Comparison of ENCODE assay signal across 15 mouse cellular contexts in the genomic region with DNA sequence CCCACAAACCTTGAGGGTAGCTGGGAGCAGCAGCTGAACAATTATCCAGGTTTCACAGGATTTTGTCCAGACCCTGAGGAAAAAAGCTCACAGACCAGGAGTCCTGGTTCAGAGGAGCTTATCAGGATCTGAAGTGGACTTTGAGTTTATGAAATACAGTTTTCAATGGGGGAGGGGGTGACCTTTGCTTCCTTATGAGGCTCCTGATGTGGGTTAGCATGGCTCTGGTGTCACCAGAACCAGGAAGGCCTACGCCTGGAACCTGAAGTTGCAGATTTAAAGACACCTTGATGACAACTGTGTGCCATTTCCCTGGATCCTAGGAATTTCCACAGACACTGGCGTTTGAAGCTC.
A peak's percentile ranks its signal among the peaks of the same experiment; 100 is the strongest.
DNase-seq lines count a peak whose midpoint lies in the region; ATAC-seq and TF ChIP-seq lines count a peak whose summit lies in the region.
"Had no signal": no experiment of that assay in that cellular context is flagged by ENCODE, and none has a peak within 500 bp of the region (broad histone marks: within the 10 kb centered on the region; RNA-seq: fewer than 3 reads in every experiment).

No protein-coding gene starts in this region.

- no peak overlapping the region for H3K4me2 ChIP-seq in forebrain, embryonic 11.5 days (ENCODE audit: low read depth, low read length, severe bottlenecking)
- no peak overlapping the region for H3K4me2 ChIP-seq in forebrain, postnatal 0 days (ENCODE audit: low read depth)
- H3K4me2 ChIP-seq in intestine, embryonic 15.5 days (replicated peaks): no peak overlapping the region
- H3K4me2 ChIP-seq in midbrain, embryonic 16.5 days (ENCODE audit: low read length): no peak overlapping the region
- H3K4me2 ChIP-seq: embryonic facial prominence, embryonic 13.5 days; lung, embryonic 14.5 days had no signal

- peak overlapping the region; percentile 75; the same call in 1 of the 2 replicates for H3K27ac ChIP-seq in forebrain, embryonic 11.5 days (ENCODE audit: low read depth, low read length)
- H3K27ac ChIP-seq in forebrain, postnatal 0 days (ENCODE audit: low read depth, low read length): peak overlapping the region; percentile 59; the same call in 1 of the 2 replicates
- peak overlapping the region; percentile 25; the same call in 1 of the 2 replicates for H3K27ac ChIP-seq in intestine, embryonic 15.5 days
- peak overlapping the region; percentile 61 for H3K27ac ChIP-seq in midbrain, embryonic 16.5 days (ENCODE audit: low read length)

- no peaks in the 10 kb centered on the region for H3K27me3 ChIP-seq in forebrain, embryonic 11.5 days (ENCODE audit: control insufficient read depth, insufficient read depth, low read length)
- no peaks in the 10 kb centered on the region for H3K27me3 ChIP-seq in forebrain, postnatal 0 days (ENCODE audit: insufficient read depth, low read length)
- H3K27me3 ChIP-seq in intestine, embryonic 15.5 days (replicated peaks): no peaks in the 10 kb centered on the region
- no peaks in the 10 kb centered on the region for H3K27me3 ChIP-seq in midbrain, embryonic 16.5 days (ENCODE audit: control insufficient read depth, insufficient read depth, low read depth, low read length)
- H3K27me3 ChIP-seq: embryonic facial prominence, embryonic 13.5 days had no signal

- no peak overlapping the region for H3K4me3 ChIP-seq in forebrain, embryonic 11.5 days (ENCODE audit: low read depth, low read length)
- H3K4me3 ChIP-seq in forebrain, postnatal 0 days (ENCODE audit: low read depth, low read length): no peak overlapping the region
- H3K4me3 ChIP-seq in intestine, embryonic 15.5 days (replicated peaks): no peak overlapping the region
- H3K4me3 ChIP-seq in midbrain, embryonic 16.5 days (ENCODE audit: low read depth, low read length): no peak overlapping the region
- H3K4me3 ChIP-seq: embryonic facial prominence, embryonic 13.5 days had no signal

- H3K4me1 ChIP-seq in forebrain, embryonic 11.5 days (replicated peaks; ENCODE audit: control insufficient read depth, insufficient read depth, low read length): peaks cover 8% of the 10 kb centered on the region; the same call in 1 of the 2 replicates
- H3K4me1 ChIP-seq in forebrain, postnatal 0 days (ENCODE audit: insufficient read depth): 0 out of 2 replicates have a peak, but pooled peaks cover 4% of the 10 kb centered on the region
- H3K4me1 ChIP-seq in intestine, embryonic 15.5 days (replicated peaks): no peaks in the 10 kb centered on the region
- H3K4me1 ChIP-seq in midbrain, embryonic 16.5 days (ENCODE audit: control insufficient read depth, insufficient read depth, low read length): peaks cover 2% of the 10 kb centered on the region; the same call in 1 of the 2 replicates

- DNase-seq in forebrain, embryonic 11.5 days (ENCODE audit: low spot score): no peak
- DNase-seq in forebrain, postnatal 0 days: no peak
- no peak for DNase-seq in right cerebral cortex, postnatal 36 days (ENCODE audit: low spot score in 2 of 2)
- no peak for DNase-seq in natural killer cell, adult 2 months (ENCODE audit: low spot score in 2 of 2)
- DNase-seq in cerebellum, adult 11 months: no peak
- no peak for DNase-seq in kidney, adult 11 months
- DNase-seq: kidney, postnatal 25 days; layer of hippocampus, postnatal 36 days; lung, embryonic 14.5 days; right cerebral cortex, adult 18-20 months had no signal

- 63% methylated on average over 2 of the region's 2 CpGs for WGBS in forebrain, embryonic 11.5 days
- 64% methylated on average over 2 of the region's 2 CpGs for WGBS in forebrain, postnatal 0 days
- 73% methylated on average over 2 of the region's 2 CpGs for WGBS in intestine, embryonic 15.5 days
- 60% methylated on average over 2 of the region's 2 CpGs for WGBS in midbrain, embryonic 16.5 days

- no peaks in the 10 kb centered on the region for H3K9me3 ChIP-seq in forebrain, embryonic 11.5 days (ENCODE audit: control insufficient read depth, low read length)
- no peaks in the 10 kb centered on the region for H3K9me3 ChIP-seq in forebrain, postnatal 0 days (ENCODE audit: low read length)
- no peaks in the 10 kb centered on the region for H3K9me3 ChIP-seq in intestine, embryonic 15.5 days
- no peaks in the 10 kb centered on the region for H3K9me3 ChIP-seq in midbrain, embryonic 16.5 days (replicated peaks; ENCODE audit: control insufficient read depth, low read length, poor library complexity, severe bottlenecking)
- H3K9me3 ChIP-seq: embryonic facial prominence, embryonic 13.5 days had no signal

- peak; percentile 47; the same call in 1 of the 2 replicates for ATAC-seq in forebrain, embryonic 11.5 days (replicated peaks; ENCODE audit: low FRiP score)
- no peak for ATAC-seq in forebrain, postnatal 0 days
- ATAC-seq in intestine, embryonic 15.5 days: peak; percentile 96
- ATAC-seq in midbrain, embryonic 16.5 days: 0 out of 2 replicates have a peak, but pooled peaks have one; percentile 20
- ATAC-seq: inflammation-experienced regulatory T-cells, adult 6 months had no signal

- no peak overlapping the region for H3K9ac ChIP-seq in forebrain, embryonic 11.5 days (ENCODE audit: low read length)
- H3K9ac ChIP-seq in forebrain, postnatal 0 days: no peak overlapping the region
- no peak overlapping the region for H3K9ac ChIP-seq in intestine, embryonic 15.5 days
- H3K9ac ChIP-seq in midbrain, embryonic 16.5 days (ENCODE audit: low read depth, low read length): no peak overlapping the region
- H3K9ac ChIP-seq: embryonic facial prominence, embryonic 13.5 days; lung, embryonic 14.5 days had no signal

- no peaks in the 10 kb centered on the region for H3K36me3 ChIP-seq in forebrain, embryonic 11.5 days (ENCODE audit: control insufficient read depth, insufficient read depth, low read length)
- H3K36me3 ChIP-seq in forebrain, postnatal 0 days (ENCODE audit: insufficient read depth): no peaks in the 10 kb centered on the region
- no peaks in the 10 kb centered on the region for H3K36me3 ChIP-seq in intestine, embryonic 15.5 days
- H3K36me3 ChIP-seq in midbrain, embryonic 16.5 days (ENCODE audit: control insufficient read depth, insufficient read depth, low read length): no peaks in the 10 kb centered on the region
- H3K36me3 ChIP-seq: embryonic facial prominence, embryonic 13.5 days; G1E had no signal

- no peak for TF ChIP-seq CTCF in forebrain, postnatal 0 days (IDR thresholded peaks at IDR 0.05; ENCODE audit: low read depth)

Comparison
In these comparisons a context has a peak if more than half of its experiments do, and no peak if none do; other contexts are left out.
1. H3K27ac ChIP-seq: peak in every context shown above with its lines; median percentile 75 in forebrain, embryonic 11.5 days; 61 in midbrain, embryonic 16.5 days; 59 in forebrain, postnatal 0 days; 25 in intestine, embryonic 15.5 days.